Mouse (Mus musculus): ENCODE measurements around the gene Ccnt1. TPM values are rescaled to one million over a fixed set of nuclear protein-coding genes. Genes with fewer than 3 reads are reported as not detected.

The Ccnt1 gene
- polyA plus RNA-seq, 1 experiment, result 26.8 TPM

DNA sequence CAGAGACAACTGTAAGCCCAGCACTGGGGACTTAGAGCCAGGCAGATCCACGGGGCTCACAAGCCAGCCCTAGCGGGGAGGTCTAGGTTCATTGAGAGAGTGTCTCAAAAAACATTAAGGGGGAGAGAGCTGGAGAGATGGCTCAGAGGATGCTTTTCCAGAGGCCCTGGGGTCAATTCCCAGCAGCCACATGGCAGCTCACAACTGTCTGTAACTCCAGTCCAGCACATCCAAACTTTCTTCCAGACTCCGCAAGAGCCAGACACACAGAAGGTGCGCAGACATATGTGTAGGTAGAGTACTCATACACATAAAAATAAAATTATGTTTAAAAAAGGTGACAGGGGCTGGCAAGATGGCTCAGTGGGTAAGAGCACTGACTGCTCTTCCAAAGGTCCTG lies 2.6 kb upstream of the Ccnt1 start:
- no peak for DNase-seq
- Histone ChIP-seq H3K4me3 (ENCODE audit: control insufficient read depth, insufficient read depth, low read length) (no peak overlapping the region), H3K27ac (ENCODE audit: control insufficient read depth, insufficient read depth, low read length) (no peak overlapping the region), H3K27me3 (ENCODE audit: control insufficient read depth, insufficient read depth, low read length) (no peaks in the 10 kb centered on the region), H3K36me3 (ENCODE audit: control insufficient read depth, insufficient read depth, low read length) (no peaks in the 10 kb centered on the region), H3K4me1 (replicated peaks; ENCODE audit: control insufficient read depth, insufficient read depth, low read length) (peaks cover 10% of the 10 kb centered on the region)
- WGBS, result 88% methylated on average over 4 of the region's 4 CpGs
- TF ChIP-seq CTCF (IDR thresholded peaks at IDR 0.05; ENCODE audit: borderline replicate concordance, control insufficient read depth, extremely low read depth, insufficient read depth, low read length, poor library complexity), result no peak

- peaks cover 13% of the 10 kb centered on the region for H3K4me1 ChIP-seq (replicated peaks; ENCODE audit: control insufficient read depth, insufficient read depth, low read length)
- 94% methylated on average over 4 of the region's 4 CpGs for WGBS
- 0 out of 2 replicates have a peak, but pooled peaks cover 4% of the 10 kb centered on the region for H3K36me3 ChIP-seq (ENCODE audit: control insufficient read depth, insufficient read depth, low read length)
- no peak overlapping the region for H3K4me3 ChIP-seq (ENCODE audit: control insufficient read depth, insufficient read depth, low read length)
- DNase-seq, result no peak
- TF ChIP-seq POLR2A (IDR thresholded peaks at IDR 0.05; ENCODE audit: control insufficient read depth, extremely low read depth, insufficient read depth, low read length, poor library complexity), result no peak
- no peak for TF ChIP-seq CTCF (IDR thresholded peaks at IDR 0.05; ENCODE audit: borderline replicate concordance, control insufficient read depth, extremely low read depth, insufficient read depth, low read length, poor library complexity)
- no peaks in the 10 kb centered on the region for H3K27me3 ChIP-seq (ENCODE audit: control insufficient read depth, insufficient read depth, low read length)
- no peak overlapping the region for H3K27ac ChIP-seq (ENCODE audit: control insufficient read depth, insufficient read depth, low read length)
Observed at GRCm38 (mm10) chr15:98569795-98570365, 843 bp downstream of the Ccnt1 start.

GRCm38 (mm10) chr15:98569216-98569615 lies 1.5 kb downstream of the Ccnt1 start:
- H3K4me3 ChIP-seq (ENCODE audit: control insufficient read depth, insufficient read depth, low read length), result no peak overlapping the region
- 73% methylated on average over 7 of the region's 7 CpGs for WGBS
- H3K27me3 ChIP-seq (ENCODE audit: control insufficient read depth, insufficient read depth, low read length), result no peaks in the 10 kb centered on the region
- H3K4me1 ChIP-seq (replicated peaks; ENCODE audit: control insufficient read depth, insufficient read depth, low read length), result peaks cover 13% of the 10 kb centered on the region
- H3K27ac ChIP-seq (ENCODE audit: control insufficient read depth, insufficient read depth, low read length), result no peak overlapping the region
- no peak for DNase-seq
- TF ChIP-seq POLR2A (IDR thresholded peaks at IDR 0.05; ENCODE audit: control insufficient read depth, extremely low read depth, insufficient read depth, low read length, poor library complexity), result no peak
- no peak for TF ChIP-seq CTCF (IDR thresholded peaks at IDR 0.05; ENCODE audit: borderline replicate concordance, control insufficient read depth, extremely low read depth, insufficient read depth, low read length, poor library complexity)
- 0 out of 2 replicates have a peak, but pooled peaks cover 4% of the 10 kb centered on the region for H3K36me3 ChIP-seq (ENCODE audit: control insufficient read depth, insufficient read depth, low read length)

- 12% methylated on average over 22 of the region's 22 CpGs for WGBS
- no peak for DNase-seq
- no peaks in the 10 kb centered on the region for H3K27me3 ChIP-seq (ENCODE audit: control insufficient read depth, insufficient read depth, low read length)
- H3K4me3 ChIP-seq (ENCODE audit: control insufficient read depth, insufficient read depth, low read length), result peak overlapping the region; percentile 78
- TF ChIP-seq POLR2A (IDR thresholded peaks at IDR 0.05; ENCODE audit: control insufficient read depth, extremely low read depth, insufficient read depth, low read length, poor library complexity) (no peak), CTCF (IDR thresholded peaks at IDR 0.05; ENCODE audit: borderline replicate concordance, control insufficient read depth, extremely low read depth, insufficient read depth, low read length, poor library complexity) (no peak)
- H3K36me3 ChIP-seq (ENCODE audit: control insufficient read depth, insufficient read depth, low read length), result 0 out of 2 replicates have a peak, but pooled peaks cover 4% of the 10 kb centered on the region
- peaks cover 13% of the 10 kb centered on the region for H3K4me1 ChIP-seq (replicated peaks; ENCODE audit: control insufficient read depth, insufficient read depth, low read length)
- peak overlapping the region; percentile 86 for H3K27ac ChIP-seq (ENCODE audit: control insufficient read depth, insufficient read depth, low read length)
Observed at GRCm38 (mm10) chr15:98568256-98569033, 2.3 kb downstream of the Ccnt1 start.

GRCm38 (mm10) chr15:98567278-98568134 lies 3.2 kb downstream of the Ccnt1 start:
- peak; percentile 100 for DNase-seq
- peak; percentile 39; the same call in 1 of the 2 replicates for TF ChIP-seq CTCF (IDR thresholded peaks at IDR 0.05; ENCODE audit: borderline replicate concordance, control insufficient read depth, extremely low read depth, insufficient read depth, low read length, poor library complexity)
- TF ChIP-seq POLR2A (IDR thresholded peaks at IDR 0.05; ENCODE audit: control insufficient read depth, extremely low read depth, insufficient read depth, low read length, poor library complexity), result peak; percentile 95
- H3K27ac ChIP-seq (ENCODE audit: control insufficient read depth, insufficient read depth, low read length), result peak overlapping the region; percentile 86
- peaks cover 13% of the 10 kb centered on the region for H3K4me1 ChIP-seq (replicated peaks; ENCODE audit: control insufficient read depth, insufficient read depth, low read length)
- H3K27me3 ChIP-seq (ENCODE audit: control insufficient read depth, insufficient read depth, low read length), result no peaks in the 10 kb centered on the region
- H3K36me3 ChIP-seq (ENCODE audit: control insufficient read depth, insufficient read depth, low read length), result 0 out of 2 replicates have a peak, but pooled peaks cover 8% of the 10 kb centered on the region
- WGBS, result under 1% methylated on average over 88 of the region's 88 CpGs
- H3K4me3 ChIP-seq (ENCODE audit: control insufficient read depth, insufficient read depth, low read length), result peak overlapping the region; percentile 78

DNA sequence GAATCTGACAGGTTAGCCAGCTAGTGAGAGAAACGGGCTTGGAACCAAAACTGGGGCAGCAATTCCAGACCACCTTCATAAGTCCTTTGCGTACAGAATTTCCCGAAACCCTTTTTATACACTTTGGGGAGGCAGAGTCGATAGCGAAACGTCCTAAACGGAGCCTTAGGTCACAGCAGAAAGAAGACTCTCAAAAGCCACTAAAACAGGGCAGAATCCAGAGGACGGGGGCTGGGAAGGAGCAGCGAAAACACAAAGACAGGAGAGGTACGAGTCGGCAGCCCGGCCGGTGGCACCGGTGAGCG lies 3.8 kb downstream of the Ccnt1 start:
- DNase-seq, result no peak
- Histone ChIP-seq H3K4me3 (ENCODE audit: control insufficient read depth, insufficient read depth, low read length) (peak overlapping the region; percentile 78), H3K36me3 (ENCODE audit: control insufficient read depth, insufficient read depth, low read length) (0 out of 2 replicates have a peak, but pooled peaks cover 8% of the 10 kb centered on the region), H3K27me3 (ENCODE audit: control insufficient read depth, insufficient read depth, low read length) (no peaks in the 10 kb centered on the region), H3K27ac (ENCODE audit: control insufficient read depth, insufficient read depth, low read length) (peak overlapping the region; percentile 82), H3K4me1 (replicated peaks; ENCODE audit: control insufficient read depth, insufficient read depth, low read length) (peaks cover 13% of the 10 kb centered on the region)
- under 1% methylated on average over 15 of the region's 15 CpGs for WGBS
- no peak for TF ChIP-seq POLR2A (IDR thresholded peaks at IDR 0.05; ENCODE audit: control insufficient read depth, extremely low read depth, insufficient read depth, low read length, poor library complexity)
- no peak for TF ChIP-seq CTCF (IDR thresholded peaks at IDR 0.05; ENCODE audit: borderline replicate concordance, control insufficient read depth, extremely low read depth, insufficient read depth, low read length, poor library complexity)
